Mouse (Mus musculus) olfactory bulb, adult 2 months (tissue): Measurements from ENCODE around the gene Arsj. TPM values are rescaled to one million over a fixed set of nuclear protein-coding genes. Genes with fewer than 3 reads are reported as not detected.

Source experiments
- H3K27ac ChIP-seq: fragments of 200-500 bp; 2 replicates; pipeline ENCODE4 v1.5.1; 2012; ENCODE audit warnings: low read depth, low read length; ENCODE audit not compliant: insufficient read depth
- H3K4me1 ChIP-seq: fragments of 200-500 bp; 2 replicates; pipeline ENCODE4 v1.6.1; 2012; ENCODE audit warnings: low read length; ENCODE audit not compliant: control insufficient read depth, insufficient read depth
- H3K4me3 ChIP-seq: fragments of 200-500 bp; 2 replicates; pipeline ENCODE4 v1.5.1; 2012; ENCODE audit warnings: mild to moderate bottlenecking, low read depth, low read length, moderate library complexity; ENCODE audit not compliant: insufficient read depth
- CTCF ChIP-seq: fragments of 200-500 bp; IDR thresholded peaks from 2 replicates; pipeline ENCODE4 v1.5.1; 2012; ENCODE audit warnings: low read depth, mild to moderate bottlenecking, low read length, moderate library complexity; ENCODE audit not compliant: insufficient read depth
- POLR2A ChIP-seq: fragments of 200-500 bp; IDR thresholded peaks from 2 replicates; pipeline ENCODE4 v1.6.1; 2012; ENCODE audit warnings: mild to moderate bottlenecking, low read depth, low read length, moderate library complexity; ENCODE audit not compliant: insufficient read depth
- WGBS: fragments of 180-500 bp; shearing (Covaris S2); methylation state at CpG from one replicate; pipeline ENCODE4 v1.1.7; 2018; 5-methylcytosine and 5-hydroxymethylcytosine counted together
- polyA plus RNA-seq: library from polyadenylated mRNA; stranded (reverse); fragments of >200 nt; gene quantifications from 2 replicates; pipeline ENCODE4 v1.2.4, GENCODE M21; 2012; ENCODE audit warnings: low replicate concordance; ENCODE audit not compliant: missing spikeins, insufficient read depth, insufficient read length

Arsj gene
- polyA plus RNA-seq, 1 experiment, result not detected

GRCm38 (mm10) chr3:126455787-126456482 lies 92.5 kb downstream of the Arsj start:
- H3K4me1 ChIP-seq, result 0 out of 2 replicates have a peak, but pooled peaks cover 2% of the 10 kb centered on the region
- 37% methylated on average over 7 of the region's 7 CpGs for WGBS
- TF ChIP-seq POLR2A (no peak), CTCF (no peak)
- no peak overlapping the region for H3K27ac ChIP-seq
- no peak overlapping the region for H3K4me3 ChIP-seq

GRCm38 (mm10) chr3:126463119-126463815 lies 99.8 kb downstream of the Arsj start:
- Histone ChIP-seq H3K27ac (no peak overlapping the region), H3K4me3 (no peak overlapping the region), H3K4me1 (no peaks in the 10 kb centered on the region)
- 74% methylated on average over 4 of the region's 4 CpGs for WGBS
- TF ChIP-seq CTCF, result no peak
- no peak for TF ChIP-seq POLR2A

- WGBS, result 33% methylated on average over 2 of the region's 2 CpGs
- H3K4me3 ChIP-seq, result no peak overlapping the region
- TF ChIP-seq CTCF (no peak), POLR2A (no peak)
- H3K27ac ChIP-seq, result no peak overlapping the region
- no peaks in the 10 kb centered on the region for H3K4me1 ChIP-seq
These were observed 100.8 kb downstream of the Arsj start for GRCm38 (mm10) chr3:126464262-126464661.

Other genes starting within 250 kb of the Arsj start
- gene Camk2d, start 232.6 kb downstream of the Arsj start, polyA plus RNA-seq, result 316 TPM in 1 of 2 replicates, not detected in the other